ENCODE assay signal across 16 mouse cellular contexts in the genomic region with DNA sequence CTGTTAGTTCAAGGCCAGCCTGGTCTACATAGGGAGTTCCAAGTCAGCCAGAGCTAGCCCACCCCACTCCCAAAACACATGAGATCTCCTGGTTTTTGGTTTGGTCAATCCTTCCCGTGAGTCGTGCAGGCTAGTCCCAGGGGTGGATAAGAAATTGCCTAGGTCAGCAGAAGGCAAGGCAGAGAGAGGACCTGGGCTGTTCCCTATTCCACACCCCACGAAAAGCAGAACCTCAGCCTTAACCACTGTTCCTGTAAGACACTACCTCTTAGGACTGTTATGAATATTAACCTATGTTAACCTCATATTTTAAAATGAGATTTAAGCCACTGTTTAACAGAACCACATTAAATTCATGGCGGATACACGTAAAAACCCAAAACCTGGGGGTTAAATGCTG. TPM values are rescaled to one million over a fixed set of nuclear protein-coding genes. Genes with fewer than 3 reads are reported as not detected.
DNase-seq lines count a peak whose midpoint lies in the region; ATAC-seq and TF ChIP-seq lines count a peak whose summit lies in the region.
"Had no signal": no experiment of that assay in that cellular context is flagged by ENCODE, and none has a peak within 500 bp of the region (broad histone marks: within the 10 kb centered on the region; RNA-seq: fewer than 3 reads in every experiment).

No protein-coding gene starts in this region.

- H3K4me1 ChIP-seq in heart, embryonic 10.5 days: peaks cover 59% of the 10 kb centered on the region
- peaks cover 39% of the 10 kb centered on the region for H3K4me1 ChIP-seq in kidney, postnatal 0 days (replicated peaks; ENCODE audit: insufficient read depth, low read length)
- H3K4me1 ChIP-seq in limb, embryonic 15.5 days: peaks cover 47% of the 10 kb centered on the region
- H3K4me1 ChIP-seq in stomach, embryonic 15.5 days: peaks cover 34% of the 10 kb centered on the region

- no peak overlapping the region for H3K4me3 ChIP-seq in heart, embryonic 10.5 days
- H3K4me3 ChIP-seq in kidney, postnatal 0 days (replicated peaks; ENCODE audit: low read depth, low read length): no peak overlapping the region
- no peak overlapping the region for H3K4me3 ChIP-seq in limb, embryonic 15.5 days
- no peak overlapping the region for H3K4me3 ChIP-seq in stomach, embryonic 15.5 days (replicated peaks)
- H3K4me3 ChIP-seq: midbrain, embryonic 12.5 days; neural tube, embryonic 13.5 days had no signal

- ATAC-seq in kidney, postnatal 0 days (replicated peaks; ENCODE audit: low FRiP score, low read depth): no peak
- no peak for ATAC-seq in limb, embryonic 15.5 days (ENCODE audit: insufficient number of reproducible peaks, low FRiP score, low TSS enrichment, low read depth)
- ATAC-seq in stomach, embryonic 15.5 days (ENCODE audit: insufficient read depth, low FRiP score, low read depth): 0 out of 2 replicates have a peak, but pooled peaks have one; percentile 28
- ATAC-seq: activated CD4-positive, CD25-positive, alpha-beta regulatory T cell, adult 4 months; forebrain, postnatal 0 days had no signal

- no peak overlapping the region for H3K4me2 ChIP-seq in kidney, postnatal 0 days (ENCODE audit: low read length)
- no peak overlapping the region for H3K4me2 ChIP-seq in limb, embryonic 15.5 days
- no peak overlapping the region for H3K4me2 ChIP-seq in stomach, embryonic 15.5 days
- H3K4me2 ChIP-seq: lung, embryonic 14.5 days; midbrain, embryonic 12.5 days; neural tube, embryonic 13.5 days had no signal

- peaks cover 8% of the 10 kb centered on the region for H3K36me3 ChIP-seq in heart, embryonic 10.5 days
- H3K36me3 ChIP-seq in kidney, postnatal 0 days (ENCODE audit: insufficient read depth, low read length): no peaks in the 10 kb centered on the region
- no peaks in the 10 kb centered on the region for H3K36me3 ChIP-seq in limb, embryonic 15.5 days
- H3K36me3 ChIP-seq in stomach, embryonic 15.5 days: no peaks in the 10 kb centered on the region
- H3K36me3 ChIP-seq: midbrain, embryonic 12.5 days; neural tube, embryonic 13.5 days had no signal

- DNase-seq in heart, embryonic 10.5 days (ENCODE audit: low spot score): no peak
- no peak for DNase-seq in heart, postnatal 4 days
- no peak for DNase-seq in kidney, postnatal 0 days (ENCODE audit: low spot score)
- DNase-seq in kidney, adult 8-10 months: no peak
- no peak for DNase-seq in Muller cell, postnatal 12 days (ENCODE audit: inconsistent ontology term)
- DNase-seq in adipocyte (ENCODE audit: low spot score): no peak
- DNase-seq: B cell, adult 2 months; forebrain, postnatal 0 days; lung, embryonic 14.5 days; retina, postnatal 1 day; thymus, postnatal 14 days had no signal

- no peak overlapping the region for H3K9ac ChIP-seq in kidney, postnatal 0 days (ENCODE audit: low read depth, low read length)
- H3K9ac ChIP-seq in limb, embryonic 15.5 days: no peak overlapping the region
- H3K9ac ChIP-seq in stomach, embryonic 15.5 days: no peak overlapping the region
- H3K9ac ChIP-seq: forebrain, postnatal 0 days; lung, embryonic 14.5 days; midbrain, embryonic 12.5 days; neural tube, embryonic 13.5 days had no signal

- no peak for TF ChIP-seq CTCF in kidney, postnatal 0 days (IDR thresholded peaks at IDR 0.05; ENCODE audit: low read depth)

- no peaks in the 10 kb centered on the region for H3K27me3 ChIP-seq in heart, embryonic 10.5 days (ENCODE audit: insufficient read depth, poor library complexity, severe bottlenecking)
- no peaks in the 10 kb centered on the region for H3K27me3 ChIP-seq in kidney, postnatal 0 days (ENCODE audit: insufficient read depth, low read length)
- no peaks in the 10 kb centered on the region for H3K27me3 ChIP-seq in limb, embryonic 15.5 days
- H3K27me3 ChIP-seq in stomach, embryonic 15.5 days (replicated peaks): no peaks in the 10 kb centered on the region
- H3K27me3 ChIP-seq: midbrain, embryonic 12.5 days; neural tube, embryonic 13.5 days had no signal

- WGBS in heart, embryonic 10.5 days: 66% methylated on average over 5 of the region's 5 CpGs
- 66% methylated on average over 5 of the region's 5 CpGs for WGBS in kidney, postnatal 0 days
- 54% methylated on average over 5 of the region's 5 CpGs for WGBS in limb, embryonic 15.5 days
- WGBS in stomach, embryonic 15.5 days: 65% methylated on average over 5 of the region's 5 CpGs

- peak overlapping the region; percentile 86 for H3K27ac ChIP-seq in heart, embryonic 10.5 days
- peak overlapping the region; percentile 83 for H3K27ac ChIP-seq in kidney, postnatal 0 days
- peak overlapping the region; percentile 71 for H3K27ac ChIP-seq in limb, embryonic 15.5 days
- H3K27ac ChIP-seq in stomach, embryonic 15.5 days: no peak overlapping the region
- H3K27ac ChIP-seq: midbrain, embryonic 12.5 days; neural tube, embryonic 13.5 days had no signal

- no peaks in the 10 kb centered on the region for H3K9me3 ChIP-seq in heart, embryonic 10.5 days
- H3K9me3 ChIP-seq in kidney, postnatal 0 days (replicated peaks; ENCODE audit: low read length): no peaks in the 10 kb centered on the region
- no peaks in the 10 kb centered on the region for H3K9me3 ChIP-seq in limb, embryonic 15.5 days
- no peaks in the 10 kb centered on the region for H3K9me3 ChIP-seq in stomach, embryonic 15.5 days
- H3K9me3 ChIP-seq: midbrain, embryonic 12.5 days; neural tube, embryonic 13.5 days had no signal

RNA-seq across cellular contexts. Expression of a gene that starts 8.4 kb away (rescaled TPM):
- 111 and 177 TPM in 2 replicates for polyA plus RNA-seq in heart, embryonic 10.5 days (2016; fragmentation: Nextera tagmentation; extraction: Ambion mirVana)
- total RNA-seq in heart, postnatal 4 days (2021): 100 to 1,000 TPM; 216 TPM
- 102 and 131 TPM in 2 replicates for polyA plus RNA-seq in kidney, postnatal 0 days (2015; fragmentation: Nextera tagmentation; extraction: Ambion mirVana)
- polyA plus RNA-seq in limb, embryonic 15.5 days (2015; fragmentation: Nextera tagmentation; extraction: Ambion mirVana): 140 and 141 TPM in 2 replicates
- polyA plus RNA-seq in stomach, embryonic 15.5 days (2015; fragmentation: Nextera tagmentation; extraction: Ambion mirVana): 123 and 131 TPM in 2 replicates
